Mouse (Mus musculus): ENCODE results near the gene Gstm1. TPM values are rescaled to one million over a fixed set of nuclear protein-coding genes. Genes with fewer than 3 reads are reported as not detected.
"Not testable (repeated sequence)": the region's sequence is repeated elsewhere in the genome, so short reads cannot be mapped to it uniquely, and the experiment has no call there.

Gene Gstm1
- polyA plus RNA-seq, 2 experiments from 2014 or later = 2.8 to 3.4 TPM

DNA sequence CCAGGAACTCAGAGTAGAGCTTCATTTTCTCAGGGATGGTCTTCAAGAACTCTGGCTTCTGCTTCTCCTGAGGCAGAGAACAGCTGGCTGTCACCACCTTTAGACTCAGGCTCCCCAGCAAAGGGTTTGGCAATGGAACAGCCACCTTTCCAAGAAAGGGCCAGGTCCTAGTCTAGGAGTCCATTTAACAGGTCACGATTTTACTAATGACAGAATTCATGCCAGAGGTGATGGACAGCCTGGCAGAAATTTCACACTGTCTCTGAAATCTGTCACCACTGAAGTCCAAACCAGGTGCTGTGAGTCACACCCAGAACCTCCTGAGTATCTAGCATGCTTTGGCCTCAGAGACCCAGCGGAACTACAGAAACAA, 2.8 kb downstream of the Gstm1 start:
- ATAC-seq = no peak

DNA sequence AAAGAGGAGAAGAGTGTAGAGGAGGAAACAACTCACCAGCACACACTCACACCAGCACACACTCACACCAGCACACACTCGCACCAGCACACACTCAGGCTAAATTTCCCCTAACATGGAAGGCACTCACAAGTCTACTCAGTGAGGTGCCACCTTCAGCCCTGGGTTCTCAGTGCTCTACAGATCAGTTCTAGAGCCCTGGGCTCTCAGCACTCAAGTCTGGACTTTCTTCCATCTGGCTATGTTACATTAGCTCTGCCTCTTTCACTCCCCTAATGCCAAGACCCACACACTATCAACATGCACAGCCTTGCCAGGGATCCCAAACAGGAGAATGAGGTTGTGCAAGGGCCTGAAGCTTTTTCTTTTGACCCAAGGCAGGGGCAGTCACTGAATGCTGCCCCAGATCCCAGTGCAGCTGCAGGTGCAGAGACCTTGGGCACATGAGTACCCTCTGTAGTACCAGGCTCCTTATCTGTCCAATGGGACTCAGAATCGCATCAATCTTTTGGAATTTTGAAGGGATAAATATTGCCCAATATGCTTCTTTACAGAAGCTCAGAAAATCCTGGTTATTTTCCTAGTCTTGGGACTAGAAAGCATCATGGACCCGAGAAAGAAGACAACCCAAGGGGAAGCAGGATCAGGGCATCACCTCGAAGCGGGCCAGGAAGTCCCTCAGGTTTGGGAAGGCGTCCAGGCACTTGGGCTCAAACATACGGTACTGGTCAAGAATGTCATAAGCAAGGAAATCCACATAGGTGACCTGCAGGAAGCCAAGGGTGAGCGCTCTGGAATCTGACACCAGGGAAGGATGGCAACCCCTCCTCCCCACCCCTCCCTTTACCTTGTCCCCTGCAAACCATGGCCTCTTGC, 3.4 kb downstream of the Gstm1 start:
- ATAC-seq = no peak

DNA sequence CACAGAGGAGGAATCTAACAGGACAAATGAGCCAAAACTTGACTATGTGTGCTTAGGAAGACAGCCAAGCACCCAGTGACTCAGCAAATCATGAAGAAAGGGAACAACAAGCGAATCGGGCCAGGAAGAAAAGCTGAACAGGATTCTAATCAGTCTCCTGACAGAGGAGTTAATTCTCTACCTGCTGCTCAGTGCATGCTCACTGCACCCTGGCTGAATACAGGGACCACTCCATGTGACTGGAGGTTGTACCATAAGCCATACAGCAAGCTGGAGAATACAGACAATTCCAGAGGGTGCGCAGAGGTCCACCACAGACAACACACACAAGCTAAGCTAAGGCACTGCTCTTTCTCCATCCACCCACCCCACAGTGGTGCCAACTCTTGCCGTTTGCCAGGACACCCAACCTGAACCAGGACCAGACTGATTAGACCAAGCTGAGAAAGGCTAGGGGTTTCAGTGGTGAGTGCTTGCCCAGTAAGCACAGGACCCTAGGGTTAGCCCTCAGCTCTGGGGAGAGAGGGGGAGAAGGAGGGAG, 4.4 kb downstream of the Gstm1 start:
- ATAC-seq = no peak

DNA sequence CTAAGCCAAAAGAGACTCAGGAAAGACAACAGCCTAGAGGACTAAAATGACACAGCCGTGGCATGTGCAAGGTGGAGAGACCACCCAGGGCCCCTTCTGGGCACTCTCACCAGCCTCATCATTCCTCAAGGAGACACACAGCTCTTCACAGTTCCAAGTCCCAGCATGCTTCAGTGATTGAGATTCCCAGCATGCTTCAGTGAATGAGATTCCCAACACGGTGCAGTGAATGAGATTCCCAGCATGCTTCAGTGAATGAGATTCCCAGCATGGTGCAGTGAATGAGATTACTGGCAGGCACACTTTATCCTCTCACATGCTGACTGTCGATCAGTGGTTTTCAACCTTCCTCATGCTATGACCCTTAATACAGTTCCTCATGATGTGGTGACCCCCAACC, 6.2 kb downstream of the Gstm1 start:
- ATAC-seq = no peak

DNA sequence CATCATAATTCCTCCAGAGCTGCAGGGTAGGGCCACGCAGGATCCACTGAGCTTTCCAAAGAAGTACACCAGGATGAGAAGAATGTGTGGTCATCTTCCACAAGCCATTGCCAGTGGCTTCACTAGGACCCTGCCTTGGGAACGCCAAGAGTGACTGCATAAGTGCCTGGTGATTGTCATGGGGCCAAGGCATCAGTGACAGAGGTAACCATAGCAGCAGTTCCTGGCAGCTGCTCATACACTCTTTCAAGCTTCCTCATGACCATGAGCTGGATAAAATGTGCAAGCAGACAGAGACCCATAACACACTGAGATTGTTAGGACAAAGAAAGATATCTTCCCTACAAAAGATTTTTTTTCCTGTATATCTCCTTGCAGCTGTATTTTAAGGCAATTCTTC, 7.5 kb downstream of the Gstm1 start:
- ATAC-seq = no peak

DNA sequence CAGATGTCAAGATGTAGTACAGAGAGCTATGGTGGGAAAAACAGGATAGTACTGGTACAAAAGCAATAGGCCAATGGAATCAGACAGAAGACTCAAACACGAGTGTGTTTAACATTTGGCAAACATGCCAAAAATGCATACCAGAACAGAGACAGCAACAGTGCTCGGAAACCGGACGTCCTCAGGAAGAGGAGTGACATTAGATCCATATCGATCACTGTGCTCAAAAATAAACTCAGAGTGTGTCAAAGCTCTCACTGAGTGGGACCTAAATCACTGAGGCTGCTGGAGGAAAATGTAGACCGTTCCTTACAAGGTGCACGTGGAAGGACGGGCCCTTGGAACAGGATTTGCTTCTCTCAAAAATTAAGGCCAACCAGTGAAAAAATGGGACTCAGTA, 15.8 kb downstream of the Gstm1 start:
- no peak for ATAC-seq

DNA sequence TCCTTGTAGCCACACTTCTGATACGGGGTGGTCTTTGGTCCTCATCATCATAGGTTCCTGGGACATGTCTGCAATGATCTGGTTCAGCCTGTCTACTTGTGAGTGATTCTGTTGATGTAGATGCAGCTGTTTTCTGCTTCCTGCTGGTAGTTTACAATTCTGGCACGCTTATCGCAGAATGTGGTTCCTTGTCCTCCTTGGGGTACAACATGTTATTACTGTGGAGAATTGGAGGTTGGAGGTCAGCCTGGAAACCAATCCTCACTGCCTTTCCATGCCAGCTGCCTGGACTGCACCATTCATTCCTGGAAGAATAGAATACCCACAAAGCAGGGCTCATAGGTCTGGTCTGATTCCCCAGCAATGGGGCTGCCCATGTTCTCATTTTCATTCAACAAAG, 18.3 kb downstream of the Gstm1 start:
- ATAC-seq = no peak

DNA sequence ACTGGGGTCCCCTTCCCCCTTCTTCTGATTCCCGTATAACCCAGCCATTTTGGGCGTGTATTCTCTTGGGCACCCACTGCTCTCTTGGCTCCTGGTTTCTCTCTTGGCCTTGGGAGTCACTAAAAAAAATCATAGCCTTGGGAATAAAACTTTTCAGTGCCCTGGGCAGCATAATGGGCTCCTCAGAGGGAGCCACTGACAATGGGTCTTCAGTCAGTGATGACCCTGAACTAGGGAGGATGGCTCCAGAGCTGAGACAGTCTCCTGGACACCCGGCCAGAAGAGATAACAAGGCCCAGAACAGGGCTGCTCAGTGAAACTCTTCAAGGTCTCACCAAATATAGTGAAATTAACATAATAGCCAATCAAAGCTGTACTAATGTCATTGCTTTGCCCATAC, 19.2 kb downstream of the Gstm1 start:
- no peak for ATAC-seq

DNA sequence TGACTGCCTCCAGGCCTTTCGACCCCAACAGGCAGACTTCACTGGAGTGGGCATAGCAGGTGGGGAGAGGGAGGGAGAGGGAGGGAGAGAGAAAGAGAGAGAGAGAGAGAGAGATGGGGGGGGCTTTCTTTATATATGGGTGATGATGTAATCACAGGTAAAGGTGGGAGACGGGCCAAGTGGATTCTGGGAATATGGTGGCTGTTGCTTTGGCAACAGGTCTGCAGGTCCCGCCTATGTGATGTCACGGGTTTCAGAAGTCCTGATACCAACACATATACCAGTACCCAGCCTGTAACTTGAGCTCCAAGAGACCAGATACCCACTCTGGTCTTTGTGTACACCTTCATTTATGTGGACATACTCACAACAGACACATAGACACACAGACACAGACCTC, 21.2 kb downstream of the Gstm1 start:
- ATAC-seq = no peak

DNA sequence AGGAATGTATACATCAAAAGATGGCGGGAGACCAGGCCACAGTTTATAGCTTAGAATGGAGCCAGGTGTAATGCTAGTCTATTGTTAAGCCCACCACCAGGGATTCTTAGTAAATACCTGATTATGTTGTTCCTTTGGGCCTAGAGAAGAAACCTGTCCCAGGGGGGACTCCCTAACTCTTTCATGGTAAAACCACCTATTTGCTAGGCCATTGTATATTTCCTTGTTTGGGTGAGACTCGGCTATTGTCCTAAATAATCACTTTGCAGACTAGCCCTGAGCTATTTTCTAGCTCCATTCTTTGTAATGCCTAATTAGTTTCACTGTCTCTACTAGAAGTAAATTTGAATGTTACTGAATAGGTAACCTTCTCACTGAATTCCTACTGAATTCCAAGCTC, 21.8 kb downstream of the Gstm1 start:
- ATAC-seq = not testable (repeated sequence)

DNA sequence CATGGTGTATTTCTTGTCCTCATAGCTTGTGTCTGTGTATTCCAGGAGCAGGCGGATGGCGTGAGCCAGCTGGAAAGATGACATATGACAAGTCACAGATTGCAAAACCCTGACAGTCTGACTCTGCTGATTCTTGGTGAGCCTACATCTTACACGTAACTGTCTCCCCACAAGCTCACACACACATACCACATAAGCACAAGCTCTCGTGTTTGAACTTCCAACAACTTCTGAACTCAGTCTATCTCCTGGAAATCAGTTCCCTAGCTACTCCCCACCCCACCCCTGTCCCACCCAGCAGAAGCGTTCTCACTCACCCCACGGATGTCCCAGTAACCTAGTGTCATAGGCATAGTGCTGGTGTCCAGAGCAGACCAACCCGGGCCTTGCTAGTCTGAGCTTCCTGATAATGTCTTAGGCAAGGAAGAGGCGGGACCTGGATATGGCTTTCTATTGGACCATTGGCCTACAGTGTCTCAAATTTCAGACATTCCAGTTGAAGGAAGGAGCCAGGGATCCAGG, 31.7 kb downstream of the Gstm1 start, which contains the start of gene Gstm2:
Gstm2 (minus strand) TSS at position 413 of the 522 bp plus-strand sequence.
- ATAC-seq = no peak

DNA sequence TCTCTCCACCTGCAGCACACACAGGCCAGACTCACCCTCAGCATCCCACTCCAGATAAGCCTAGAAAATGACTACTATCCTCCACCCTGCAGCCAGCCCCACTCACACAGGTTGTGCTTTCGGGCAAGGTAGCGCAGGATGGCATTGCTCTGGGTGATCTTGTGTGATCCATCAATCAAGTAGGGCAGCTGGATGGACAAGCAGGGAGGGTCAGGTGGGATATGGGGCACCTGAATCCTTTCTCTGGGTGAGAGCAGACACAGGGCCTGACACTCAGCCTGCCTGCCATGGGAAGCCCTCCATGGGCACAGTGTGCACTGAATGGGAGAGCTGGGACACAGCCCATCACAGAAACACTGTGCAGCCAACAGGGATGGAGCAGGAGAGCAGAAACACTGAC, 32.6 kb downstream of the Gstm1 start:
- ATAC-seq = not testable (repeated sequence)

DNA sequence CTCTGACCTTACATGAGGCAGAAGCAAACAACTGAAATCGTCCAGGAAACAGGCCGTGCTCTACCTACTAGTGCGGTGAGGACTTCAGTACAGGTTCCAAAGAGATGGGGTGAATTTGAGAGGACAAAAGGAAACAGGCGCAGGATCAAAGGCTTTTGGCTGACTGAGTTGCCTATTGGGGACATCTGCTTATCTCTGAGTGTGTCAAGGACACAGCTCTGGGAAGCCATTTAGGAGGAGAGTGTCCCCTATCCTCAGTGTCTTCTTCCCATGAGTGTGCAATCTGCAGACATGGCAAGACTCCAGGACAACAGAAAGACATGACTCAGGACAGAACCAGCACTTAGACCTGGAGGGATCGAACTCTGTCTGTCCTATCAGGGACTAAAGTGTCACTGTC, 33.3 kb downstream of the Gstm1 start:
- ATAC-seq = no peak

DNA sequence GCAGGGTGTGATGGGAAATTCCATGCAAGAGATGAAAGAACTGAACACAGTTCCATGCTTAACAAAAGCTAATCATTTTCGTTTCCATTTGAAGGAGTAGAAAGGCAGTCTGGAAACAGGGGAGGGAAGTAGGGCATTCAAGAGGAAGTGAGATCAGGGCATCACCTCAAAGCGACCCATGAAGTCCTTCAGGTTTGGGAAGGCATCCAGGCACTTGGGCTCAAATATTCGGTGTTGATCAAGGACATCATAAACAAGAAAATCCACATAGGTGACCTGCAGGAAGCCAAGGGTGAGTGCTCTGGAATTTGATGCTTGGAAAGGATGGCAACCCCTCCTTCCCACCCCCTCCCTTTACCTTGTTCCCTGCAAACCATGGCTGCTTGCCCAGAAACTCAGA, 34.0 kb downstream of the Gstm1 start:
- no peak for ATAC-seq

DNA sequence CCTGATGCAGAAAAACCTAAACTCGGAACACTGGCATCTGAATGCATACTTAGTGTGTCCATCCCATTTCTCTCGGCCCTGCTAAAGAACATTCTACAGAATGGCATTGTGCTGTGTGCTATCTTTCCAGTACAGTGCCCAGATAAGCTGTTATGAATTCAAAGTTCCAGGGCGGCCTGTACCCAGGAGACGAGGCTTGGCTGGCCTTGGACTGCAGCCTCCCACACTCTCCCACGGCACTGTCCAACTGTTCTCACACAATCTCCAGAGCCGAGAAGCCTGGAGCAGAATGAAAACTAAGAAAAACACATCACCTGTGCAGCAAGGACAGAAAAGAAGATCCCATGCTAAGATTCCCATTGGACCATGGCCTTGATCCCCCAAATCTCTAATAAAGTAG, 35.0 kb downstream of the Gstm1 start:
- ATAC-seq = no peak

DNA sequence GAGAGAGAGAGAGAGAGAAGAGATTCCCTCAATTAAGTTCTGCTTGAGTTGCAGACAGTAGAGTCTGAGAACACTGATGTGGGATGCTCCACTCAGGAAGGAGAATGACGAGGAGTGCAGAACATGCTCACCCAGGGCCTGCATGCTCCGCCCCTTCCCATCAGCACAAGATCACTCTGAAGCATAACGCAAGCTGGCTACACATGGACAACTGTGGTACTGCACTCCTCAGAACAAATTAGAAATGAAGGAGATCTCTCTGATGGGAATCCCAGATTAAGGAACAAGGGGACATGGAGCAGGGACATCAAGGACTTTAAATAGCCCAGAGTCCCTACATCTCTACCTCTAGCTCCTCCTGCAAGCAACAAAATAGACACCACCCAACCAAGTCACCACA, 36.5 kb downstream of the Gstm1 start:
- ATAC-seq = no peak

DNA sequence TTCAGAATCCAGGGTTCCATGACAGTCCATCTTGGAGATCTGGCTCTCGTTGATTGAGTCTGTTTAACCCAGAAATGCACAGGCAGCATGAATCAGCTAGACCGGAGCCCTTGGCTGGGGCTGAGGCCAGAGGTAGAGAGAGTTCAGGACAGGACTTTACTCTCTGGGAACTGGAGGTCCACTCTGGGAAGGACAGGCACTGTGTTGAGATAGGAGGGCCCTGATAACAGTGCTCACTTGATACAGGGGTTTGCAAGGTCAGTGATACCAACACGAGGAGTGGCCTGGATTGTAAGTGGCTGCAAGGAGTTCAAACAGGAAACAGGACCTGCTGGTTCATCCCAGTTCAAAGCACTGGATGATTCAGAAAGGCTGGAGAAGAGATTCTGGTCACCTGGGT, 40.1 kb downstream of the Gstm1 start:
- no peak for ATAC-seq

DNA sequence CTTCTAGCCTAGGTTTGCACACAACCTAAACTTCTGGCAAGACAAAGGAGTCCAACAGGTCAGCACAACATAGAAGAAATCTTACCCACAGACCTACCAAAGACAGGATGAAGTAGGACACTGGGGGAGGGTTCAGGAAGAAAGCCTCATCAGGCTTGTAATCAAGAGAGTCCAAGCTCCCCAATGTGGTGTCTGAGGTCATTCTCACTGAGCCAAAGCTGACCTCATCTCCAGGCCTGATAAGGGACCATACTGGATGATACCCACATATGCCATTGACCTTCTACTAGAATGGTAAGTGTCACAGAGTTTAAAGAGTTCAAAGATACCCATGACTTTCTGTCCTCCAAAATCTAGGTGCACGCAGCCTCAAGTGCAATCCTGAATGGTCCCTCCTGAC, 43.5 kb downstream of the Gstm1 start:
- ATAC-seq = no peak

DNA sequence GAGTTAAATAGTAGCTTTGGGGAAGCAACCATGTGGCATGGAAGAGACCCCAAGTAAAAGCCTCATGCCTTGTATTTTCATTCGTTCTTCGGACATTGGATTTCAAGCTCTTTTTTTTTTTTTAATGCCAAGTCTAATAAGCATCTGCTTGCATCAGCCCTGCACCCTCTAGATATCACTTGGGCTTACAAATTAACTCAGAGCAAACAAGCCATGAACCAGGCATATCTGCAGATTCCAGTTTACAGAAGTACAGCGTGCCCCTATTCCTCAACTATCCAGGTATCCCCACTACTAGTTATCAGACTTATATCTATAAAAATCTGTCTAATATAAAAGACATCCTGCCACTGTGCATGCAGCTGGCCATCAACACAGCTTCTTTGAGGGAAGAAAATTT, 45.7 kb downstream of the Gstm1 start:
- no peak for ATAC-seq

DNA sequence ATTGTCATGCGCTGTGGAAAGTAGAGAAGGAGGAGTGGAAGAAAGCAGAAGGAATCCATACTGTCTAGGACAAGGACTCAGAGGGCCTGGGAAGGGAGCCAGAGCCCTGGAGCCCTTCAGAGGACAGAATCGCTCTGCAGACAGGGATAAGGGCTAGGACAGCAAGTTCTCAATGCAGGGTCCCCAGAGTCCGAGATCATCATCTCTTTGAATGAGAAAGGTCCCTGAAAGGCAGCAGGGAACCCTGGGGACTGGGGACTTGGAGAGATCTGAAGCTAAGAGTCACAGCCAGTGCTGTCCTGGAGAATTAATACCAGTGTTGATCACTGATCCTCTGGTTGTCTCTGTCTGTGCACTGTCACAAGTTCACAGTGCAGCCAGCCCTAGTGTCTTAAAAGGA, 46.7 kb downstream of the Gstm1 start:
- ATAC-seq = not testable (repeated sequence)

DNA sequence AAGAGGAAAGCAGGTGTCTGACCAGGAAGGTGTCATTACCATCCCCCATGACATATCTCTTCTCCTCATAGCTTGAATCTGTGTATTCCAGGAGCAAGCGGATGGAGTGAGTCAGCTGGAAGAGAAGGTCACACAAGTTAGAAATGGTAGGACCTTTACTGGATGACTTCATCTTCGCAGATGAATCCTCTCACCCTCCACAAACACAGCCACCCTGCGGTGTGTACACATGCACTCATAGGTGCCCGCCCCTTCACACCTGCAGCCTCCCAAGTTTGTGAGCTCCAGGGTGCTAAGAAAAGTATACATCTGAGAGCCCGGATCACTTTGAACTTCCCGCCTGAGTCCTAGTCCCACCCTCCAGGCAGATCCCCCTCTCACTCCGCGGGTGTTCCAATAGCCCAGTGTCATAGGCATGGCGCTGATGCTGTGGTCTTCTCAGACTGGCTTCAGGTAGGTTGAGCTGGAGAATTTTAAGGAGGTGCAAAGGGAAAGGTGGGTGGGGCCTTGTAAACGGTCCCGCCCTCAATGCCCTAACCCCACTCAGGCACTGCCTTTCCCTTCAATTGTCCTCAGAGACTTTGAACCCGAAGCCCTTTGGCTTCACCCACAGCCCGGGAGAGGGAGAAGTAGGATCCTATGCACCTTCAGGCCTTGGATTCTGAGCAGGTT, 48.9 kb downstream of the Gstm1 start, which contains the start of gene Gstm3:
Gstm3 (minus strand) TSS at position 560 of the 672 bp plus-strand sequence.
- ATAC-seq = no peak

DNA sequence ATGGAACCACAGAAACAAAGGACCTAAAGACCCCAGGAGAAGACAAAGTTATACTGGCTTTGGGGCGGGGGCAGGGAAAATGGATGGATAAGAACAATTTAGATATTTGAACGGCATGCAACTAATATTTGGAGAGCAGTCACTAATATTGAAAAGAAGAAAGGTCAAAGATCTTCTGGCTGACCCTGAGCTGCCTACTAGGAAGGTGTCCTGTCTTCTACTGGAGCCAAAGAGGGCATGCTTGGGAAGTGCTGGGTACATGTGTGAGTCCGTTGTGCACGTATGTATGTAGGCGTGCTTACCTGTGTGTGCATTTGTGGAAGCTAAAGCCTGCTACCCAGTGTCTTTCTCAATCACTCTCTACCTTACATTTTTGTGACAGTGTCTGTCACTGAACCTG, 51.1 kb downstream of the Gstm1 start:
- no peak for ATAC-seq

DNA sequence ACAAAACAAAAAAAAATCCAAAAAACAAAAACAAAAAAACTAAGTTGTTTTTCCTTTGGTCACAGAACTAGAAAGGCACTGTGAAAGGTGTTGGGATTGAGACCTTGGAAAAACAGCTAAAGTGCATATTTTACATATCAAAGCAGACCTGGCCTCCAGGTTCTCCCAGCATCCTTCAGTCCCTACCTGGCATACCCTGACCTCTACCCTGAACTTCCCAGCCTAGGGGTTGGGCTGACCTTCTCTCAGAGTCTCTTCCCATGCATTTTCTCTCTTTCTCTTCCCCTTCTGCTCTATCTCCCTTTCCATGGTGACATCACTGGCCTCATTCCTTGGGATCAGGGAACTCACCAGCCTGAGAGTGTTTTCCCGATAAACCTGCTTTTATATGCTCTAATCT, 52.2 kb downstream of the Gstm1 start:
- ATAC-seq = no peak
